Mouse (Mus musculus): Measurements from ENCODE around the gene Celf2. TPM values are rescaled to one million over a fixed set of nuclear protein-coding genes. Genes with fewer than 3 reads are reported as not detected.

The Celf2 gene
- total RNA-seq, 1 experiment: 3.7 TPM

DNA sequence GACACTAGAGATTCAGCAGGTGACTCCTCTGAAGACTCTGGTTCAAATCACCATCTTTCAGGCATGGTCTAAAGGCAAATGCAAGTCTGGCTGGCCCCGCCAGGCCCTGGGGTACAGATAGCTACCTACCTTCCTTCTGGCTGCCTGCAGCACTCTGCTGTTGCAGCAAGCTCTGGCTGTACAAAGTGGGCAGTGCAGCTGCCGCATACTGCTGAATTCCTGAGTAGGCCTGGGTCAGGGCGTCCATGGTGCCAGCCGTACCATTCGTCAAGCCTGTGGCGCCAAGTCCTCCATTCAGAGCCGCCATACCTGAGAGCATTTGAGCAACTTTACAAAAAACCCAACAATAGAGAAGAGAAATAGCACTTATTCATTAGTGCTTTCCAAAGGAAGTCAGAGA, 955.7 kb downstream of the Celf2 start:
- in situ Hi-C loops (cut with MboI; ENCODE audit: low sequenced_read_pairs in 2 of 2, unreplicated experiment in 2 of 2): no loop called here
- no peak overlapping the region for H3K9ac ChIP-seq (ENCODE audit: insufficient read depth, low read depth, low read length, poor library complexity, severe bottlenecking)
- no peak for DNase-seq (ENCODE audit: low read depth, low spot score)
- no peaks in the 10 kb centered on the region for H3K4me1 ChIP-seq (ENCODE audit: control insufficient read depth in 2 of 2, insufficient read depth in 2 of 2, low read length in 2 of 2, poor library complexity in 1 of 2)
- no peaks in the 10 kb centered on the region for H3K9me3 ChIP-seq (ENCODE audit: control insufficient read depth, insufficient read depth, low read depth, low read length)
- TF ChIP-seq MAFK (IDR thresholded peaks at IDR 0.05; ENCODE audit: insufficient read depth, low read depth, low read length) (no peak), HCFC1 (IDR thresholded peaks at IDR 0.05; ENCODE audit: borderline replicate concordance, insufficient read depth, low read length) (no peak)
- no peaks in the 10 kb centered on the region for H3K36me3 ChIP-seq (ENCODE audit: control insufficient read depth, insufficient read depth, low read length, poor library complexity, severe bottlenecking)
- no peak overlapping the region for H3K4me3 ChIP-seq (ENCODE audit: insufficient read depth in 1 of 2, low read depth in 1 of 2, low read length in 2 of 2, poor library complexity in 1 of 2, severe bottlenecking in 1 of 2)
- H3K27ac ChIP-seq (ENCODE audit: insufficient read depth, low read depth, low read length, poor library complexity, severe bottlenecking): no peak overlapping the region

GRCm38 (mm10) chr2:6549251-6549650, 960.1 kb downstream of the Celf2 start:
- in situ Hi-C loops (cut with MboI; ENCODE audit: low sequenced_read_pairs in 2 of 2, unreplicated experiment in 2 of 2): no loop called here
- TF ChIP-seq CHD2 (IDR thresholded peaks at IDR 0.05; ENCODE audit: low read depth, low read length): no peak
- Histone ChIP-seq H3K4me1 (ENCODE audit: control insufficient read depth in 2 of 2, insufficient read depth in 2 of 2, low read length in 2 of 2, poor library complexity in 1 of 2) (peaks cover 2 to 6% of the 10 kb centered on the region in 2 experiments; a peak in 1 of 4 replicates), H3K36me3 (ENCODE audit: control insufficient read depth, insufficient read depth, low read length, poor library complexity, severe bottlenecking) (no peaks in the 10 kb centered on the region), H3K9me3 (ENCODE audit: control insufficient read depth, insufficient read depth, low read depth, low read length) (no peaks in the 10 kb centered on the region), H3K9ac (ENCODE audit: insufficient read depth, low read depth, low read length, poor library complexity, severe bottlenecking) (no peak overlapping the region), H3K4me3 (ENCODE audit: insufficient read depth in 1 of 2, low read depth in 1 of 2, low read length in 2 of 2, poor library complexity in 1 of 2, severe bottlenecking in 1 of 2) (no peak overlapping the region), H3K27ac (ENCODE audit: insufficient read depth, low read depth, low read length, poor library complexity, severe bottlenecking) (no peak overlapping the region)
- no peak for DNase-seq (ENCODE audit: low read depth, low spot score)

- no peak overlapping the region for H3K27ac ChIP-seq (ENCODE audit: insufficient read depth, low read depth, low read length, poor library complexity, severe bottlenecking)
- DNase-seq (ENCODE audit: low read depth, low spot score): peak; percentile 36
- H3K9me3 ChIP-seq (ENCODE audit: control insufficient read depth, insufficient read depth, low read depth, low read length): no peaks in the 10 kb centered on the region
- H3K4me3 ChIP-seq (ENCODE audit: insufficient read depth in 1 of 2, low read depth in 1 of 2, low read length in 2 of 2, poor library complexity in 1 of 2, severe bottlenecking in 1 of 2): no peak overlapping the region
- no peak overlapping the region for H3K9ac ChIP-seq (ENCODE audit: insufficient read depth, low read depth, low read length, poor library complexity, severe bottlenecking)
- in situ Hi-C loops (cut with MboI; ENCODE audit: low sequenced_read_pairs in 2 of 2, unreplicated experiment in 2 of 2): no loop called here
- no peaks in the 10 kb centered on the region for H3K36me3 ChIP-seq (ENCODE audit: control insufficient read depth, insufficient read depth, low read length, poor library complexity, severe bottlenecking)
- peaks cover 2 to 6% of the 10 kb centered on the region in 2 experiments; a peak in 1 of 4 replicates for H3K4me1 ChIP-seq (ENCODE audit: control insufficient read depth in 2 of 2, insufficient read depth in 2 of 2, low read length in 2 of 2, poor library complexity in 1 of 2)
- TF ChIP-seq CHD2 (IDR thresholded peaks at IDR 0.05; ENCODE audit: low read depth, low read length) (no peak), ZC3H11A (IDR thresholded peaks at IDR 0.05; ENCODE audit: borderline replicate concordance, low read depth, low read length) (no peak), HCFC1 (IDR thresholded peaks at IDR 0.05; ENCODE audit: borderline replicate concordance, insufficient read depth, low read length) (no peak), MAFK (IDR thresholded peaks at IDR 0.05; ENCODE audit: insufficient read depth, low read depth, low read length) (no peak), ZNF384 (IDR thresholded peaks at IDR 0.05; ENCODE audit: low read depth, low read length) (no peak)
Measured at GRCm38 (mm10) chr2:6547139-6547664, 962.2 kb downstream of the Celf2 start.

DNA sequence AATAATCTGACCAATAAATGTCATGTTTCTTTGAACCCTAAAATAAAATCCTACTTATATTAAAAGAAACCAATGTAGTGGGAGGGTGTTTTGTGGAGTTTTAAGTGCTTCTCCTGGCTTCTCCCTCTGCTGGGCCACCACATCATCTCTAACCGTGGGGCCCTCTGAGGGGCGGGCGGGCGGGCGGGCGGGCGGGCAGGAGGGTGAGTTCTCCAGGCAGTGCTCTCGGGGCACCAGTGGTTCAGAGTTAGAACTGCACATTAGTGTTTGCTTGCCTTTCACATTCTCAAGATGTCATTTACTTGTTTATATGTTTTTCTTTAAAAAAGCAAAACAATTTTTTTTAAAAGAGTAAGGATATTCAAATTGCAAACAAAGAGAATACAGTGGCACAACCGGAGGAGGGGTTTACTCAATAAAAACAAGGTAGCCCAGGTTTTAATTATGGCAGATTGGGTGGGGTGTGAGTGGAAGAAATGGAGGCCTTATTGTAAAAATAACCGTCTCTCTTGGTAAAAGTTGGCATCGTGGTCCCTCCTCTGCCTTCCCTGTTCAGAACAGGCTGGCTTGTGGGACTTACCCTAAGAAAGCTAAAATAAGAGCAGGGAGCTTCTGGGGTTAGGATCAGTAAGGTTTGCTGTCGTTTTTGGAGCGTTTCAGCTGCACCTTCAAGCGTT, 962.8 kb downstream of the Celf2 start:
- Histone ChIP-seq H3K4me1 (ENCODE audit: control insufficient read depth in 2 of 2, insufficient read depth in 2 of 2, low read length in 2 of 2, poor library complexity in 1 of 2) (peaks cover 2 to 6% of the 10 kb centered on the region in 2 experiments; a peak in 1 of 4 replicates), H3K4me3 (ENCODE audit: insufficient read depth in 1 of 2, low read depth in 1 of 2, low read length in 2 of 2, poor library complexity in 1 of 2, severe bottlenecking in 1 of 2) (no peak overlapping the region), H3K9me3 (ENCODE audit: control insufficient read depth, insufficient read depth, low read depth, low read length) (no peaks in the 10 kb centered on the region), H3K36me3 (ENCODE audit: control insufficient read depth, insufficient read depth, low read length, poor library complexity, severe bottlenecking) (no peaks in the 10 kb centered on the region), H3K27ac (ENCODE audit: insufficient read depth, low read depth, low read length, poor library complexity, severe bottlenecking) (no peak overlapping the region), H3K9ac (ENCODE audit: insufficient read depth, low read depth, low read length, poor library complexity, severe bottlenecking) (no peak overlapping the region)
- in situ Hi-C loops (cut with MboI; ENCODE audit: low sequenced_read_pairs in 2 of 2, unreplicated experiment in 2 of 2): no loop called here
- TF ChIP-seq ZNF384 (IDR thresholded peaks at IDR 0.05; ENCODE audit: low read depth, low read length) (no peak), ZC3H11A (IDR thresholded peaks at IDR 0.05; ENCODE audit: borderline replicate concordance, low read depth, low read length) (no peak), HCFC1 (IDR thresholded peaks at IDR 0.05; ENCODE audit: borderline replicate concordance, insufficient read depth, low read length) (no peak), CHD2 (IDR thresholded peaks at IDR 0.05; ENCODE audit: low read depth, low read length) (no peak), MAFK (IDR thresholded peaks at IDR 0.05; ENCODE audit: insufficient read depth, low read depth, low read length) (no peak)
- no peak for DNase-seq (ENCODE audit: low read depth, low spot score)

Data from ES-E14 (cell line).